Mouse (Mus musculus) embryonic stem cell, embryonic (primary cell): ENCODE data around the gene 4930452B06Rik.
"Not testable (repeated sequence)": the region's sequence is repeated elsewhere in the genome, so short reads cannot be mapped to it uniquely, and the experiment has no call there.

ENCODE experiments used
- CTCF ChIA-PET, 4 experiments: fragments of 300-600 bp in 2 of 4; fragments of 350-600 bp in 2 of 4; sonication (Branson Sonifier 250); formaldehyde crosslinking; loops; one replicate each; lab custom pipeline; 2022; ENCODE audit warnings: inconsistent platforms in 2 of 4; lab: Charles Lee
- POLR2A ChIA-PET, 4 experiments: fragments of 300-600 bp in 2 of 4; fragments of 350-600 bp in 2 of 4; sonication (Branson Sonifier 250); formaldehyde crosslinking; loops; one replicate each; lab custom pipeline; 2022; ENCODE audit warnings: antibody characterized with exemption in 4 of 4, inconsistent platforms in 1 of 4; lab: Charles Lee

The 4930452B06Rik gene

GRCm38 (mm10) chr14:8604898-8605297 is 61.1 kb downstream of the 4930452B06Rik start:
- ChIA-PET POLR2A (interaction anchor here in 1 of 4 experiments (0.5 kb wide), 1 partner anchor 39 kb away, joined by 3 read pairs; no protein-coding TSS in a partner anchor), CTCF (no interaction called here)

- CTCF ChIA-PET = no interaction called here
- POLR2A ChIA-PET = no interaction called here
Measured at GRCm38 (mm10) chr14:8585031-8585430, 81.0 kb downstream of the 4930452B06Rik start.

GRCm38 (mm10) chr14:8551006-8551405 is 115.0 kb downstream of the 4930452B06Rik start:
- POLR2A ChIA-PET, CTCF ChIA-PET: not testable (repeated sequence)

- CTCF ChIA-PET = no interaction called here
- POLR2A ChIA-PET = interaction anchor here in 1 of 4 experiments (1.2 kb wide), 1 partner anchor 12 kb away, joined by 3 read pairs; no protein-coding TSS in a partner anchor
Measured at GRCm38 (mm10) chr14:8549108-8549507, 116.9 kb downstream of the 4930452B06Rik start.

GRCm38 (mm10) chr14:8536024-8536423 is 130.0 kb downstream of the 4930452B06Rik start:
- ChIA-PET CTCF (no interaction called here), POLR2A (no interaction called here)

- CTCF ChIA-PET = interaction anchor here in 1 of 4 experiments (0.6 kb wide), 1 partner anchor 486 kb away, joined by 3 read pairs; no protein-coding TSS in a partner anchor
Measured at GRCm38 (mm10) chr14:8525232-8525631, 140.8 kb downstream of the 4930452B06Rik start.

GRCm38 (mm10) chr14:8517681-8518080 is 148.4 kb downstream of the 4930452B06Rik start:
- POLR2A ChIA-PET = interaction anchor here in 1 of 4 experiments (0.5 kb wide), 1 partner anchor 463 kb away, joined by 5 read pairs; no protein-coding TSS in a partner anchor
- CTCF ChIA-PET = no interaction called here

More at GRCm38 (mm10) chr14:8525232-8525631, 140.8 kb downstream of the 4930452B06Rik start:
- POLR2A ChIA-PET = no interaction called here

- POLR2A ChIA-PET = interaction anchor here in 1 of 4 experiments (0.9 kb wide), 1 partner anchor 13 kb away, joined by 3 read pairs; no protein-coding TSS in a partner anchor
- CTCF ChIA-PET = no interaction called here
Measured at GRCm38 (mm10) chr14:8514071-8514470, 152.0 kb downstream of the 4930452B06Rik start.

GRCm38 (mm10) chr14:8511276-8511675 is 154.8 kb downstream of the 4930452B06Rik start:
- POLR2A ChIA-PET = no interaction called here
- CTCF ChIA-PET = no interaction called here

- ChIA-PET POLR2A (no interaction called here), CTCF (no interaction called here)
Measured at GRCm38 (mm10) chr14:8510288-8510959, 155.6 kb downstream of the 4930452B06Rik start.

- POLR2A ChIA-PET = interaction anchor here in 1 of 4 experiments (1.2 kb wide), 1 partner anchor 12 kb away, joined by 4 read pairs; no protein-coding TSS in a partner anchor
- CTCF ChIA-PET = no interaction called here
Measured at GRCm38 (mm10) chr14:8508669-8509068, 157.4 kb downstream of the 4930452B06Rik start.

GRCm38 (mm10) chr14:8504206-8504605 is 161.8 kb downstream of the 4930452B06Rik start:
- ChIA-PET POLR2A (no interaction called here), CTCF (no interaction called here)

- ChIA-PET CTCF (no interaction called here), POLR2A (no interaction called here)
Measured at GRCm38 (mm10) chr14:8503345-8503744, 162.7 kb downstream of the 4930452B06Rik start.

GRCm38 (mm10) chr14:8502496-8502895 is 163.5 kb downstream of the 4930452B06Rik start:
- POLR2A ChIA-PET = no interaction called here

GRCm38 (mm10) chr14:8495691-8496090 is 170.3 kb downstream of the 4930452B06Rik start:
- POLR2A ChIA-PET = interaction anchor here in 1 of 4 experiments (0.6 to 0.9 kb wide), 2 partner anchors 11 to 1669 kb away, joined by 3 to 4 read pairs; no protein-coding TSS in a partner anchor
- CTCF ChIA-PET = no interaction called here

More at GRCm38 (mm10) chr14:8502496-8502895, 163.5 kb downstream of the 4930452B06Rik start:
- CTCF ChIA-PET = no interaction called here

GRCm38 (mm10) chr14:8494952-8495351 is 171.1 kb downstream of the 4930452B06Rik start:
- CTCF ChIA-PET = no interaction called here
- POLR2A ChIA-PET = interaction anchor here in 1 of 4 experiments (0.6 kb wide), 1 partner anchor 31 kb away, joined by 7 read pairs; no protein-coding TSS in a partner anchor

GRCm38 (mm10) chr14:8494260-8494659 is 171.8 kb downstream of the 4930452B06Rik start:
- POLR2A ChIA-PET = no interaction called here
- CTCF ChIA-PET = interaction anchor here in 2 of 4 experiments (0.6 kb wide), 2 partner anchors 35 to 899 kb away, joined by 3 read pairs; no protein-coding TSS in a partner anchor

GRCm38 (mm10) chr14:8478098-8478497 is 187.9 kb downstream of the 4930452B06Rik start:
- CTCF ChIA-PET = interaction anchor here in 1 of 4 experiments (1.0 kb wide), 1 partner anchor 18 kb away, joined by 4 read pairs; no protein-coding TSS in a partner anchor
- POLR2A ChIA-PET = no interaction called here

- ChIA-PET CTCF (interaction anchor here in 2 of 4 experiments (0.6 to 1.5 kb wide), 2 partner anchors 121 to 144 kb away, joined by 3 to 4 read pairs; no protein-coding TSS in a partner anchor), POLR2A (no interaction called here)
Measured at GRCm38 (mm10) chr14:8477348-8477747, 188.7 kb downstream of the 4930452B06Rik start.

- POLR2A ChIA-PET = interaction anchor here in 1 of 4 experiments (1.1 kb wide), 1 partner anchor 17 kb away, joined by 3 read pairs; no protein-coding TSS in a partner anchor
- CTCF ChIA-PET = interaction anchor here in 3 of 4 experiments (0.6 to 1.5 kb wide), 8 partner anchors 16 to 254 kb away, joined by 3 to 7 read pairs (median 4); no protein-coding TSS in a partner anchor
Measured at GRCm38 (mm10) chr14:8476606-8477005, 189.4 kb downstream of the 4930452B06Rik start.
